Mouse (Mus musculus) retina, postnatal 1 day (tissue): ENCODE results near the gene Itga5.

Experiments
- DNase-seq: peaks from one replicate; pipeline ENCODE4 v3.0.0-alpha.2; 2012

Gene Itga5

GRCm38 (mm10) chr15:103308056-103308875, 58.3 kb downstream of the Itga5 start:
- no peak for DNase-seq

GRCm38 (mm10) chr15:103307125-103307524, 59.4 kb downstream of the Itga5 start:
- peak; percentile 96 for DNase-seq

GRCm38 (mm10) chr15:103305792-103306645, 60.5 kb downstream of the Itga5 start:
- DNase-seq = no peak

GRCm38 (mm10) chr15:103305070-103305678, 61.4 kb downstream of the Itga5 start:
- DNase-seq = peak; percentile 100

GRCm38 (mm10) chr15:103304616-103304969, 62.0 kb downstream of the Itga5 start:
- no peak for DNase-seq

- no peak for DNase-seq
These were observed 62.5 kb downstream of the Itga5 start for GRCm38 (mm10) chr15:103303916-103304615.

GRCm38 (mm10) chr15:103302341-103303021, 64.1 kb downstream of the Itga5 start:
- DNase-seq = no peak

- no peak for DNase-seq
These were observed 64.8 kb downstream of the Itga5 start for GRCm38 (mm10) chr15:103301547-103302340.

- no peak for DNase-seq
These were observed 65.5 kb downstream of the Itga5 start for GRCm38 (mm10) chr15:103301046-103301445.

- no peak for DNase-seq
These were observed 66.0 kb downstream of the Itga5 start for GRCm38 (mm10) chr15:103300560-103300959.

GRCm38 (mm10) chr15:103300067-103300471, 66.5 kb downstream of the Itga5 start:
- DNase-seq = peak; percentile 62

GRCm38 (mm10) chr15:103299644-103300043, 66.9 kb downstream of the Itga5 start:
- no peak for DNase-seq

GRCm38 (mm10) chr15:103298861-103299616, 67.5 kb downstream of the Itga5 start:
- no peak for DNase-seq

- DNase-seq = no peak
These were observed 68.5 kb downstream of the Itga5 start for GRCm38 (mm10) chr15:103298026-103298425.

GRCm38 (mm10) chr15:103297313-103297712, 69.2 kb downstream of the Itga5 start:
- DNase-seq = no peak

GRCm38 (mm10) chr15:103295851-103296250, 70.7 kb downstream of the Itga5 start:
- DNase-seq = no peak

GRCm38 (mm10) chr15:103294649-103295048, 71.9 kb downstream of the Itga5 start:
- DNase-seq = no peak
